Mouse (Mus musculus) embryonic fibroblast, embryonic 13.5 days (primary cell): ENCODE data around the gene Kcnab1.

Experiments used
- CTCF ChIP-seq: IDR thresholded peaks from 2 replicates; pipeline ENCODE4 v1.5.1; 2011; ENCODE audit warnings: mild to moderate bottlenecking, control low read depth, low read length, moderate library complexity, borderline replicate concordance; ENCODE audit not compliant: insufficient read depth
- POLR2A ChIP-seq: IDR thresholded peaks from 2 replicates; pipeline ENCODE4 v1.6.1; 2011; ENCODE audit warnings: low read depth, mild to moderate bottlenecking, control low read depth, low read length, moderate library complexity

DNA sequence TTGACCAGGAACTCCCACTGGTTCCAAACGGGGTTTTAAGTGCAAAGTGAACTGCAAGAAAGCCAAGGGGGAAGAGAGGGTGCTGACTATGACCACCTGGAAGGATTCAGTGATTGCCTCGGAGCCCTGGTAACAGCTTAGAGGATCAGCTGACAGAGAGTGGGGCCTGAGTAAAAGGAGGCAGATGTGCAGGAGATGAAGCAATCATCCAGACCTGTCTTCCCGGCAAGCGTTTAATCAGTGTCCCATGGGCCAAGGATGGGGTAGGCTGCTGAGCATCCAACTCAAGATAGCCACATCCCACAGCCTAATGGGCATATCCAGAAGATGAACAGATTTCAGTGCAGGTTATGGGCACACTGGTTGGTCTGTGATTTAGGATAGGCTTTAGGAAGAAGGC is 258.8 kb downstream of the Kcnab1 start:
- TF ChIP-seq CTCF = no peak
- TF ChIP-seq POLR2A = no peak
